Mouse (Mus musculus) liver, adult 2 months (tissue): ENCODE results near the gene Gm37240.

Source experiments
- CTCF ChIP-seq: fragments of 200-500 bp; IDR thresholded peaks from 2 replicates; pipeline ENCODE4 v1.5.1; 2011; ENCODE audit warnings: low read depth, low read length, control low read depth
- POLR2A ChIP-seq: fragments of 200-500 bp; IDR thresholded peaks from 2 replicates; pipeline ENCODE4 v1.6.1; 2011; ENCODE audit warnings: low read length, control low read depth; ENCODE audit not compliant: insufficient read depth; ENCODE audit errors: extremely low read depth

GRCm38 (mm10) chr3:84927168-84927794, 960.0 kb downstream of the Gm37240 start:
- TF ChIP-seq CTCF (no peak), POLR2A (no peak)
